ENCODE assay signal across 21 mouse cellular contexts in genomic region chr5:119464553-119464952, GRCm38 (mm10).
"Had no signal": no experiment of that assay in that cellular context is flagged by ENCODE, and none has a peak within 500 bp of the region (broad histone marks: within the 10 kb centered on the region; RNA-seq: fewer than 3 reads in every experiment).

No protein-coding gene starts in this region.

- H3K27ac ChIP-seq: kidney, embryonic 15.5 days; left cerebral cortex, adult 2 months; liver, embryonic 13.5 days; macrophage; midbrain, embryonic 10.5 days; neural tube, embryonic 12.5 days; neural tube, embryonic 15.5 days; stomach, postnatal 0 days had no signal

- ATAC-seq: intestine, postnatal 0 days had no signal

- H3K27me3 ChIP-seq: kidney, embryonic 15.5 days; liver, embryonic 13.5 days; megakaryocyte, embryonic 14.5 days; neural tube, embryonic 12.5 days; neural tube, embryonic 15.5 days had no signal

- H3K9me3 ChIP-seq: kidney, embryonic 15.5 days; liver, embryonic 13.5 days; midbrain, embryonic 10.5 days; neural tube, embryonic 12.5 days; neural tube, embryonic 15.5 days had no signal

- H3K4me1 ChIP-seq: kidney, embryonic 15.5 days; liver, embryonic 13.5 days; megakaryocyte, embryonic 14.5 days; neural tube, embryonic 12.5 days; neural tube, embryonic 15.5 days had no signal

- H3K4me3 ChIP-seq: kidney, embryonic 15.5 days; left cerebral cortex, adult 2 months; liver, embryonic 13.5 days; megakaryocyte, embryonic 14.5 days; midbrain, embryonic 10.5 days; neural tube, embryonic 12.5 days; neural tube, embryonic 15.5 days had no signal

- DNase-seq: kidney, adult 8-10 months; kidney, postnatal 10 days; kidney, postnatal 36 days; layer of hippocampus, postnatal 36 days; liver, embryonic 13.5 days; midbrain, embryonic 14.5 days; right cerebral cortex, adult 18-20 months; right cerebral cortex, postnatal 14 days; right cerebral cortex, postnatal 4 days; thymus, adult 2 months; thymus, postnatal 14 days; thymus, postnatal 4 days had no signal

- H3K9ac ChIP-seq: kidney, embryonic 15.5 days; liver, embryonic 13.5 days; neural tube, embryonic 12.5 days; neural tube, embryonic 15.5 days had no signal

- H3K4me2 ChIP-seq: kidney, embryonic 15.5 days; liver, embryonic 13.5 days; neural tube, embryonic 12.5 days; neural tube, embryonic 15.5 days had no signal

- H3K36me3 ChIP-seq: kidney, embryonic 15.5 days; liver, embryonic 13.5 days; midbrain, embryonic 10.5 days; neural tube, embryonic 12.5 days; neural tube, embryonic 15.5 days had no signal
